Mouse (Mus musculus) liver, postnatal 0 days (tissue): ENCODE results near the gene Hoxa6. TPM values are rescaled to one million over a fixed set of nuclear protein-coding genes. Genes with fewer than 3 reads are reported as not detected.

ENCODE experiments used
- ATAC-seq: fragments of 200-750 bp; cut with Nextera tagmentation; 2 replicates; pipeline ENCODE4 v1.8.0; 2017; ENCODE audit warnings: mild to moderate bottlenecking, moderate library complexity
- DNase-seq: peaks from one replicate; pipeline ENCODE4 v3.0.0-alpha.2; 2016
- H3K27ac ChIP-seq: fragments of 300-500 bp; sonication (generic); 2 replicates; pipeline ENCODE4 v1.5.1; 2014; ENCODE audit warnings: antibody characterized with exemption, moderate library complexity, mild to moderate bottlenecking, low read depth
- H3K27me3 ChIP-seq: fragments of 300-500 bp; sonication (generic); 2 replicates; pipeline ENCODE4 v1.6.1; 2014; ENCODE audit warnings: low read length, control low read depth, mixed read lengths; ENCODE audit not compliant: insufficient read depth
- H3K36me3 ChIP-seq: fragments of 300-500 bp; sonication (generic); replicated peaks from 2 replicates; pipeline ENCODE4 v1.6.1; 2014; ENCODE audit warnings: mild to moderate bottlenecking, control low read depth, low read length, moderate library complexity, mixed read lengths; ENCODE audit not compliant: insufficient read depth
- H3K4me1 ChIP-seq: fragments of 300-500 bp; sonication (generic); 2 replicates; pipeline ENCODE4 v1.6.1; 2014; ENCODE audit warnings: antibody characterized with exemption, mild to moderate bottlenecking, control low read depth; ENCODE audit not compliant: insufficient read depth
- H3K4me2 ChIP-seq: fragments of 300-500 bp; sonication (generic); 2 replicates; pipeline ENCODE4 v1.6.1; 2014; ENCODE audit warnings: low read depth, mild to moderate bottlenecking, low read length, moderate library complexity, mixed read lengths
- H3K4me3 ChIP-seq: fragments of 300-500 bp; sonication (generic); 2 replicates; pipeline ENCODE4 v1.5.1; 2014; ENCODE audit warnings: low read depth, low read length
- H3K9ac ChIP-seq: fragments of 300-500 bp; sonication (generic); replicated peaks from 2 replicates; pipeline ENCODE4 v1.6.1; 2014; ENCODE audit warnings: mild to moderate bottlenecking, moderate library complexity
- H3K9me3 ChIP-seq: fragments of 300-500 bp; sonication (generic); 2 replicates; pipeline ENCODE4 v1.6.1; 2016; ENCODE audit warnings: mild to moderate bottlenecking, control low read depth, low read length, mixed read lengths
- CTCF ChIP-seq: sonication (generic); IDR thresholded peaks from 2 replicates; pipeline ENCODE4 v1.5.1; 2016; ENCODE audit warnings: antibody characterized with exemption, low read depth
- EP300 ChIP-seq: IDR thresholded peaks from 2 replicates; pipeline ENCODE4 v1.6.1; 2016; ENCODE audit warnings: antibody characterized with exemption, low read depth, mild to moderate bottlenecking
- WGBS: fragments of 180-500 bp; shearing (Covaris S2); extraction: QIAGEN DNeasy Blood & Tissue Kit; methylation state at CpG from one replicate; pipeline ENCODE4 v1.1.7; 2014; ENCODE audit not compliant: insufficient replicate concordance; 5-methylcytosine and 5-hydroxymethylcytosine counted together
- polyA plus RNA-seq: library from polyadenylated mRNA; unstranded; fragments of >200 nt; fragmentation: Nextera tagmentation; extraction: Ambion mirVana; gene quantifications from 2 replicates; pipeline ENCODE4 v1.2.1, GENCODE M21; 2015

Gene Hoxa6
- polyA plus RNA-seq, 1 experiment from 2014 or later: not detected

GRCm38 (mm10) chr6:52211170-52211935 is 2.8 kb upstream of the Hoxa6 start:
- Histone ChIP-seq H3K4me3 (peak overlapping the region; percentile 6; the same call in 1 of the 2 replicates), H3K27me3 (peaks cover 98% of the 10 kb centered on the region)
- 3% methylated on average over 37 of the region's 37 CpGs for WGBS

GRCm38 (mm10) chr6:52209685-52210046 is 1.1 kb upstream of the Hoxa6 start:
- no peaks in the 10 kb centered on the region for H3K9me3 ChIP-seq
- H3K4me1 ChIP-seq: peaks cover 2% of the 10 kb centered on the region; the same call in 1 of the 2 replicates
- ATAC-seq: no peak
- no peak overlapping the region for H3K4me2 ChIP-seq
- 26% methylated on average over 12 of the region's 12 CpGs for WGBS
- H3K36me3 ChIP-seq: no peaks in the 10 kb centered on the region
- no peak for DNase-seq
- no peak overlapping the region for H3K4me3 ChIP-seq
- H3K27me3 ChIP-seq: peaks cover 97% of the 10 kb centered on the region
- no peak for TF ChIP-seq CTCF
- no peak for TF ChIP-seq EP300
- no peak overlapping the region for H3K27ac ChIP-seq
- H3K9ac ChIP-seq: no peak overlapping the region

More at GRCm38 (mm10) chr6:52211170-52211935, 2.8 kb upstream of the Hoxa6 start:
- ATAC-seq: peak; percentile 71
- H3K27ac ChIP-seq: no peak overlapping the region
- peak overlapping the region; percentile 49 for H3K4me2 ChIP-seq
- H3K36me3 ChIP-seq: no peaks in the 10 kb centered on the region
- TF ChIP-seq EP300: no peak
- TF ChIP-seq CTCF: peak; percentile 75
- DNase-seq: peak; percentile 72
- H3K9ac ChIP-seq: no peak overlapping the region
- H3K4me1 ChIP-seq: peaks cover 2% of the 10 kb centered on the region; the same call in 1 of the 2 replicates
- no peaks in the 10 kb centered on the region for H3K9me3 ChIP-seq

DNA sequence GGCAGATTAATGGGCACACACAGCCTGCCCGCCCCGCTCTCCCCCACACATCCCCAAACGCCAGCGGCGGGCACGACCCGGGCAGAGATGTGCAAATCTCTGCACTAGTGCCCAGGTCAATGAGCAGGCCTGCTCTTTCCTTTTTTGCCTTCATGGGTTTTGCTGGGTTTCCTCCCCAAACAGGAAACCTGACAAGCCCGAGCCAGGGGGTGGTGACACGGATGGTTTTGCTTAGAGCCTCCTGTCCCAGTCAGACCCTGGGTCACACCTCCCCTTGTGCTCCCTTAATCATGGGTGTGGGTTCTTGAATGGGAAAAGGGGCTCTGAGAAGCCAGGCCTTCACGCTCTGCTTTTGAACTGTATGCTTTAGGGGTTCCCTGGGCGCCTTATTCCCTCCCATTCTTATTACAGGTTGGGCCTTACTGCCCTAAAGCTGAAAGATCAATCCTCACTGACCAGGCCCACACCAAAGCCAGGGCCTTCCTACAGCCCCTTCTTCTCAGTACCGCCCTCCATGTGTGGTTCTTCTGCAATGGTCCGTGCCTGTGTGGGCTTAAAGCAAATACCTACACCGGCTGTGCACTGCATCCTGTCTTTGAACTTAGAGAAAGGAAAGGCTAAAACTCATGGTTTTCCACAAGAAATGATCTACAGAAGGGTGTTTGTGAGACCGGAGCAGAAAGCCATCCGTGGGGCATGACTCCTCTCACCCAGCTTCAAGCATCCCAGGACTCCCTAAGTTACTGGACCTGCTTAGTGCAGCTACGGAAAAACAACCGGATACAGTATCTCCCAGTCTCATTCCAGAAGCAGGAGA is 554 bp upstream of the Hoxa6 start:
- Histone ChIP-seq H3K27ac (no peak overlapping the region), H3K4me1 (peaks cover 6% of the 10 kb centered on the region), H3K4me2 (peak overlapping the region; percentile 52), H3K4me3 (peak overlapping the region; percentile 29), H3K27me3 (peaks cover 97% of the 10 kb centered on the region), H3K9me3 (no peaks in the 10 kb centered on the region), H3K36me3 (no peaks in the 10 kb centered on the region), H3K9ac (no peak overlapping the region)
- peak; percentile 13 for DNase-seq
- no peak for TF ChIP-seq CTCF
- TF ChIP-seq EP300: no peak
- WGBS: 14% methylated on average over 18 of the region's 18 CpGs
- ATAC-seq: no peak

DNA sequence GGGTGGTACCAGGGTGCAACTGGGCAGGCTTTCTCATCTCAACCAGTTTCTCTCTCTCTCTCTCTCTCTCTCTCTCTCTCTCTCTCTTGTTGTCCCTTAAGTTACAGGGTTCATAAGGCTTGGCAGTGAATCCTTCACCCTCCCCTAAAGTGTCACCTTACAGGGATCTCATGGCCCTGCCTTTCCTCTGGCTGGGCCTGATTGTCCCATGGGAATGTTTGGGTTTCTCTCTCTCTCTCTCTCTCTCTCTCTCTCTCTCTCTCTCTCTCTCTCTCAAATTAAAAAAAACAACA is 892 bp downstream of the Hoxa6 start:
- Histone ChIP-seq H3K27me3 (peaks cover 97% of the 10 kb centered on the region), H3K4me1 (peaks cover 6% of the 10 kb centered on the region), H3K27ac (no peak overlapping the region), H3K4me2 (no peak overlapping the region), H3K36me3 (no peaks in the 10 kb centered on the region), H3K4me3 (no peak overlapping the region), H3K9ac (no peak overlapping the region), H3K9me3 (no peaks in the 10 kb centered on the region)
- TF ChIP-seq CTCF (no peak), EP300 (no peak)
- ATAC-seq (no peak), DNase-seq (no peak)

DNA sequence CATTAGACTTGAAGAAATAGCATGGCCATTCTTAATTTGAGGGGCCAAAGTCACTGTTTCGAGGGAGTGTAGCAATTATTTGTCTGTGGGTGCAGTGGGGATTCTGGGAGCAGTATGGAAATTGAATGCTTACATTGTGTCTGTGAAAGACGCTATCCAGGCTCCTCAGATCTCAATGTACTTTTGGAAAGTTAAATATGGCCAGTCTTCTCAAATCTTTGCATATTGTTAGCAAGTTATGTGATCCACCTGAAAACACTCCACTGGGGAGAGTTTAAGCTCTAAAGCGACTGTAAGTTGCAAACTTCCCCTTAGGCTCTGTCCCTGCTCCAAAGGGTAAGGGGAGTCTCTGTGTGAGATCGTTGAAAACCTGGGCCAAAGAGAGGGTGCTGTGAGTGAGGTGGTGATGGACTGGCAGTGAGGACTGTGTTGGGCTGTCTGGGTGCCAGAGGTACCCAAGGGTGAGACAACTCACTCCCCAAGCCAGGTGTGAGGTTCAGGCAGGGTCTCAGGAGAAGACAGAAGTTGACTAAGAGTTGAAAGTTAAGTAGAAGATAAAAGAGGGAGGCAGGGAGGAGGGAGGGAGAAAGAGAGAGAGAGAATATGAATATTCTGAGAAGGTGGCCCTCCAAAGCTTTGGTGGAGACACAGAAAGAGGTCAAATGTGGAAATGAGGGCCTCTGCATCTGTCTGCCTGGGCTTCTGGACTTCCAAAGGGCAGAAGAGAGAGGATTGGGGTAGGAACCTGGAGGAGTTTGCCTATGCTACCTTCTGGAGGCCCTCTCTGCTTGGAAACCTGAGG is 1.4 kb downstream of the Hoxa6 start:
- H3K4me1 ChIP-seq: peaks cover 6% of the 10 kb centered on the region; the same call in 1 of the 2 replicates
- H3K4me2 ChIP-seq: no peak overlapping the region
- H3K27ac ChIP-seq: no peak overlapping the region
- peaks cover 95% of the 10 kb centered on the region for H3K27me3 ChIP-seq
- H3K36me3 ChIP-seq: no peaks in the 10 kb centered on the region
- 35% methylated on average over 4 of the region's 4 CpGs for WGBS
- H3K9me3 ChIP-seq: no peaks in the 10 kb centered on the region
- no peak for ATAC-seq
- no peak overlapping the region for H3K9ac ChIP-seq
- TF ChIP-seq CTCF (no peak), EP300 (no peak)
- H3K4me3 ChIP-seq: no peak overlapping the region
- DNase-seq: no peak
